Mouse (Mus musculus) neural tube, embryonic 11.5 days (tissue): Measurements from ENCODE around the gene Tnfsf8. TPM values are rescaled to one million over a fixed set of nuclear protein-coding genes. Genes with fewer than 3 reads are reported as not detected.

Experiments used
- ATAC-seq: fragments of 200-750 bp; cut with Nextera tagmentation; 2 replicates; pipeline ENCODE4 v1.8.0; 2017; ENCODE audit warnings: moderate number of reproducible peaks, mild to moderate bottlenecking, moderate TSS enrichment, moderate library complexity; ENCODE audit not compliant: insufficient read depth, low FRiP score, low TSS enrichment
- DNase-seq: peaks from one replicate; pipeline ENCODE4 v3.0.0-alpha.2; 2015; ENCODE audit warnings: low spot score
- H3K27ac ChIP-seq: fragments of 300-500 bp; sonication (generic); 2 replicates; pipeline ENCODE4 v1.5.1; 2014; ENCODE audit warnings: low read depth, mild to moderate bottlenecking, low read length
- H3K27me3 ChIP-seq: fragments of 300-500 bp; sonication (generic); 2 replicates; pipeline ENCODE4 v1.6.1; 2014; ENCODE audit warnings: mild to moderate bottlenecking, low read length, mixed read lengths; ENCODE audit not compliant: control insufficient read depth, insufficient read depth
- H3K36me3 ChIP-seq: fragments of 300-500 bp; sonication (generic); 2 replicates; pipeline ENCODE4 v1.6.1; 2014; ENCODE audit warnings: mild to moderate bottlenecking, low read length, moderate library complexity, mixed read lengths; ENCODE audit not compliant: control insufficient read depth, insufficient read depth
- H3K4me1 ChIP-seq: fragments of 300-500 bp; sonication (generic); 2 replicates; pipeline ENCODE4 v1.6.1; 2014; ENCODE audit warnings: low read length, mixed read lengths; ENCODE audit not compliant: control insufficient read depth, insufficient read depth
- H3K4me2 ChIP-seq: fragments of 300-500 bp; sonication (generic); 2 replicates; pipeline ENCODE4 v1.6.1; 2014; ENCODE audit warnings: low read depth, mild to moderate bottlenecking, moderate library complexity
- H3K4me3 ChIP-seq: fragments of 300-500 bp; sonication (generic); 2 replicates; pipeline ENCODE4 v1.5.1; 2014; ENCODE audit warnings: low read depth, low read length
- H3K9ac ChIP-seq: fragments of 300-500 bp; sonication (generic); 2 replicates; pipeline ENCODE4 v1.6.1; 2014; ENCODE audit warnings: mild to moderate bottlenecking, low read length
- H3K9me3 ChIP-seq: fragments of 300-500 bp; sonication (generic); 2 replicates; pipeline ENCODE4 v1.6.1; 2016; ENCODE audit warnings: low read length; ENCODE audit not compliant: control insufficient read depth
- WGBS: fragments of 180-500 bp; shearing (Covaris S2); extraction: QIAGEN DNeasy Blood & Tissue Kit; methylation state at CpG from one replicate; pipeline ENCODE4 v1.1.7; 2014; 5-methylcytosine and 5-hydroxymethylcytosine counted together
- polyA plus RNA-seq: library from polyadenylated mRNA; unstranded; fragments of >200 nt; fragmentation: Nextera tagmentation; extraction: Ambion mirVana; gene quantifications from 2 replicates; pipeline ENCODE4 v1.2.1, GENCODE M21; 2014

Gene Tnfsf8
- polyA plus RNA-seq = 0.08 TPM in 1 of 2 replicates, not detected in the other

DNA sequence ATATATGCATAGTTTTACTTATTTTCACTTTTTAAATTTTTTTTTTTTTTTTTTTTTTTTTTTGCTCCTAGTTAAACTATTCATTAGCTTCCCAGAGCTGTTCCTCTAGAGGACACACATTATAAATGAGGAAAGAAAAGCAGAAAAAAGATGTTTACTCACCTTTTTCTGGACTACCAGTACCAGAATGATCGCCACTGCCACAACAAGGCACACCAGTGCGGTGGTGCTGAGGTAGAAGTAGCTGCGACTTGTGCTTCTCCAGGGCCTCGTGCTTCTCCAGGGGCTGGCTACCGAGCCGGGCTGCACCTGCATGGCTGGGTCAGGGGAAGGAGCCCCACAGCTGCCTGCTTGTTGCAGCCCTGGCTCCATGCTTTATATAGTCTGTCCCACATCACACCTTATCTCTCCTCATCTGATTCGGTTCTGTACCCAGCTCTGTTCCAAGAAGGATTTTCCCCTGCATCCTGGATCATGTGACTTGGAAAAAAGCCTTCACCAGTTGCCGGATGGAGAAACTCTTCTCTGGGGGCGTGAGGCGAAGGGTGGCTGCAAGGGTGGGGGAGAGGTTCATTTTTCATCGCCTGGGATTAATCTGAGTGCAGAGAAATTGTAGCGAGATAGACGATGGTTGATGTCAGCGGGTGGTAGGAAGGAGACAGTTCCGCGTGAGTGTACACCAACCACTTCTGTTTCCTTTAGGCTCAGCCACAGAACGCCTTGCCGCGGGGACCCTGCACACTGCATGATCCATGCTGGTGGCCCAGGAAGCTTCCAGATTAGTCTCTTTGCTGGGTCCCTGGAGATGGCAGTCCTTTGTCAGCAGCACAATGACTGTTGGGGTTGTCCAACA lies at the start of gene Tnfsf8:
Tnfsf8 (minus strand) TSS at position 660 of the 853 bp plus-strand sequence.
- Histone ChIP-seq H3K4me2 (no peak within 1 kb of the TSS), H3K9ac (no peak within 1 kb of the TSS), H3K36me3 (no peaks in the 10 kb centered on the region), H3K27ac (no peak within 1 kb of the TSS), H3K4me3 (no peak within 1 kb of the TSS), H3K9me3 (no peaks in the 10 kb centered on the region), H3K27me3 (no peaks in the 10 kb centered on the region), H3K4me1 (no peaks in the 10 kb centered on the region)
- ATAC-seq (no peak), DNase-seq (no peak)
- 89% methylated on average over 19 of the region's 19 CpGs for WGBS

DNA sequence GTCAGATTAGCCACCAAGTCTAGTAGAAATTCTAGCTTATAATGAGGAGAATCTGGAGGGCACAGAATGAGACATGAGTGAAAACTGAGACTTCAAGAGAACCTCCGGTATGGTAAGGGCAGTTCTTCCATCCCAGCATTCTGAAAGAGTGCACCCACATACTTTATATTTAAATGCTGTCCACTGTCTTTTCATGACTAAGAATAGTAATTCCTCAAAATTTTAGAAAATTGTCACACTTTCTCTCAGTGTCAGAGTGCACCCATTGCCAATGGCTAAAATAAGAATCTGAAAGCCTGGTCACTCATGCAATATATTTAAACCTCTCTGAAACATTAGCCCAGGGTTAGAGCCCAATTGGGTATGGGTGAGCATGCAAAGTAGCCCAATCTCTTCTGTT lies 47.4 kb upstream of the Tnfsf8 start:
- Histone ChIP-seq H3K9me3 (no peaks in the 10 kb centered on the region), H3K4me3 (no peak overlapping the region), H3K9ac (no peak overlapping the region), H3K4me2 (no peak overlapping the region), H3K27me3 (no peaks in the 10 kb centered on the region), H3K36me3 (no peaks in the 10 kb centered on the region), H3K27ac (no peak overlapping the region), H3K4me1 (no peaks in the 10 kb centered on the region)
- WGBS = 94% methylated on average over 1 of the region's 1 CpGs
- DNase-seq = no peak
- no peak for ATAC-seq

DNA sequence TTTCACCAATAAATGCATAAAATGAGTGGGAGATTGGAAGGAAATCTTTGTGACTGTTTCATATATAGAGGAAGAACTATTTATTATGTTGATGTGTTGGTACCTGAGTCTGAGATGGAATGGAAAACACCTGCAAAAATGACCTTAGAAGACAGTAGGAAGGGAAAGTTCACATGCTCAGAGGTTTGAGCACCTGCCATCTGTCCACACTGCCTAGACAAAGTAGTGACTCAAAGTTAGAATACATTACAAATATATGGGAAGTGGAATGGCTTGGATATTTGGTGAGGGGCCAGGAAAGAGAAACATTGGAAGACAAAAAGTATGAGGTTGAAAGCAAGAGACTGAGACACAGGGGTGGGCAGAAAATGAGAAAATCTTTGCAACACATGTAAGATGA lies 46.3 kb upstream of the Tnfsf8 start:
- Histone ChIP-seq H3K9ac (no peak overlapping the region), H3K27me3 (no peaks in the 10 kb centered on the region), H3K9me3 (no peaks in the 10 kb centered on the region), H3K36me3 (no peaks in the 10 kb centered on the region), H3K4me3 (no peak overlapping the region), H3K4me1 (no peaks in the 10 kb centered on the region), H3K4me2 (no peak overlapping the region), H3K27ac (no peak overlapping the region)
- ATAC-seq (no peak), DNase-seq (no peak)

DNA sequence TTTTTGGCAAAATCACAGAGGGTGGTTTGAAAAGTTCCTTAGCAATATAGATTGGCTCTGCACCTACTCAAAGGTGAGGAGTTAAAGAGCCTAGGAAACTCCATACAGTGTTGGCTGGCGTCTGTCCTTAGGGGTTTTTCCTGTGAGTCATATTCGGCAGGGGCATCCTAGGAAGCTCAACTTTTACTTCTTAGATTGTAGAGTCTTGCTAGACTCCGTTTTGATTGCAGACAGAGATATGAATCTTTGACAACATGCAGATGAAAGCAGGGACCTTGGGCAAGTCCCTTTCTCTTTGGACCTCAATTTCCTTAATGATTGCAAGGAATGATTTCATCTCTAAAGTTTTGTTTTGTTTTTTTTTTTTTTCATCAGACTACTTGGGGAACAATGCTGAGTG lies 44.9 kb upstream of the Tnfsf8 start:
- Histone ChIP-seq H3K4me2 (no peak overlapping the region), H3K4me3 (no peak overlapping the region), H3K4me1 (no peaks in the 10 kb centered on the region), H3K36me3 (no peaks in the 10 kb centered on the region), H3K9me3 (no peaks in the 10 kb centered on the region), H3K9ac (no peak overlapping the region), H3K27ac (no peak overlapping the region), H3K27me3 (no peaks in the 10 kb centered on the region)
- ATAC-seq (no peak), DNase-seq (no peak)
- WGBS = 77% methylated on average over 3 of the region's 3 CpGs

DNA sequence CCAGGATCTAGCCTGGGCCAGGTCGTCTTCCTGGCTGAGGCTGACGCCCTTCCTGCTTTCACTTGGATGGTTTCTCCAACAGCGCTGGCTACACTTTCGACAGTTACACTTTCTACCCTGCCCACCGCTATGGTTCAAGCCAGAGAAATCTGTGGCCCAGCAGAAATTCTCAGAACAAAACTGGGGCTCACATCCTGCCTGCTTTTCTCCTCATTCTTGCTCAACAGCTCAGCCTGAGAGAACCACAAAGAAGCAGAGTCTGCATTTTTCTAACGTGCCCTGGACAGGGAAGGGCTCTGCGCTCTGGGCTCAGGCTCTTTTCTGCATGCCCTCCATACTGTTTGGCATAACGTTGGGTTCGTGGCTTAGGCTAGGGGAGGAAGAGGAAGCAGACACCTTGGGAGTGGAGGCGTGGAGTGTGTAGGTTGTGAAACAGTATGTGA lies 38.0 kb upstream of the Tnfsf8 start:
- no peaks in the 10 kb centered on the region for H3K36me3 ChIP-seq
- H3K4me3 ChIP-seq = no peak overlapping the region
- no peaks in the 10 kb centered on the region for H3K9me3 ChIP-seq
- H3K9ac ChIP-seq = no peak overlapping the region
- 92% methylated on average over 10 of the region's 10 CpGs for WGBS
- ATAC-seq (no peak), DNase-seq (no peak)
- H3K4me1 ChIP-seq = no peaks in the 10 kb centered on the region
- no peak overlapping the region for H3K27ac ChIP-seq
- no peak overlapping the region for H3K4me2 ChIP-seq
- H3K27me3 ChIP-seq = no peaks in the 10 kb centered on the region

DNA sequence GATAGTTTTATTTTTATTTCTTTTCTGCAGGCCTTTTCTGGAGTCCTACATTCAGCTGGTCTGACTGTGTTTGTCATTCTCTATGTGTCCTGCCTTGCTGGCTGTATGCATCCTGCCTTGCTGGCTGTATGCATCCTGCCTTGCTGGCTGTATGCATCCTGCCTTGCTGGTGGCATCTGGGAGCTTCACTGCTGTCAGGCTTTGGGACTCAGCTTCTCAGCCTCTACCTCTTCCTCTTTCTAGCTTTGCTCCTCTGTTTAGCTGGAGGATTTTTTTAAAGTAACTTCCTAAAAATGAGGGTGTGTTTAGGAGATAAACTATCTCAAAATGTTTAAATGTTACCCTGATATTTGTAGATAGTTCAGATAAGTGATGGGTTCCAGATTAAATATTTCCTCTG lies 36.0 kb upstream of the Tnfsf8 start:
- H3K36me3 ChIP-seq = no peaks in the 10 kb centered on the region
- no peak overlapping the region for H3K27ac ChIP-seq
- no peaks in the 10 kb centered on the region for H3K9me3 ChIP-seq
- H3K27me3 ChIP-seq = no peaks in the 10 kb centered on the region
- no peak for ATAC-seq
- no peak for DNase-seq
- H3K4me3 ChIP-seq = no peak overlapping the region
- no peak overlapping the region for H3K4me2 ChIP-seq
- no peak overlapping the region for H3K9ac ChIP-seq
- no peaks in the 10 kb centered on the region for H3K4me1 ChIP-seq

DNA sequence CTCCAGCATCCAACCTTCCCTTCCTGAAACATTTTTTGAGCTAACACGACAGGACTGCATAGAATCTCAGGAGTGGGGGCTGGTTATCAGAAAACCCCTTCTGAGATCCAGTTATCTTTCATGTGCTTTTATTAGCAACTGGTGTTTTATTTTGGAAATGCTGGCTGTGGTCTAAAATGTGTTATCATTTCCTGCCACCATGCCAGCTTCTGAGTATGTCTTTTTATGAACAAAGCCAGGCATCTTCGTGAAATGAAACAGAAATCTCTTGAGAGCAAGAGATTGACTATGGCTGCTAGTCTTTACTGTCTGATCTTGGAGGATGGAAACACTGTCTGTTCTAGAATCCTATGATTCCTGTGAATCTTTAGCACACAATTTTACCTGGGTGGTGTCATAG lies 25.0 kb upstream of the Tnfsf8 start:
- no peak overlapping the region for H3K4me3 ChIP-seq
- H3K36me3 ChIP-seq = no peaks in the 10 kb centered on the region
- H3K9ac ChIP-seq = no peak overlapping the region
- no peaks in the 10 kb centered on the region for H3K4me1 ChIP-seq
- ATAC-seq = no peak
- 84% methylated on average over 2 of the region's 2 CpGs for WGBS
- H3K27ac ChIP-seq = no peak overlapping the region
- no peaks in the 10 kb centered on the region for H3K9me3 ChIP-seq
- H3K27me3 ChIP-seq = no peaks in the 10 kb centered on the region
- H3K4me2 ChIP-seq = no peak overlapping the region
- no peak for DNase-seq

DNA sequence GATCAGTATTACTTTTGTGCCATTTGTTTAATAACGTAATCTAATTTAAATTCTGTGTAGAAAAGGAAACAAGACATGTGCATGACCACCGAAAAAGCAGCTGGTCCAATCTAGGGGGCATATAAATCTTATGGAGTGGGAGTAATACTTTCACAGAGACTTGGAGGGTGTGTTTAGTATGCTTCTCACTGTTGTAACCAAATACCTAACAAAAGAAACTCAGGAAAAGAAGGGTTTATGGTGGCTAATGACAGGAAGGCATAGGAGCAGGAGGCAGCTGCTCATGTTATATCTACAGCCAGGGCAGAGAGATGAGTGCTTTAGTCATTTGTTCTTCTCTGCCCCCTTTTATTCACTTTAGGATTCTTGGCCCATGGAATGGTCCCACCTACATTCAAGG lies 15.6 kb upstream of the Tnfsf8 start:
- Histone ChIP-seq H3K27ac (no peak overlapping the region), H3K9me3 (no peaks in the 10 kb centered on the region), H3K36me3 (no peaks in the 10 kb centered on the region), H3K27me3 (no peaks in the 10 kb centered on the region), H3K4me1 (no peaks in the 10 kb centered on the region), H3K4me3 (no peak overlapping the region), H3K4me2 (no peak overlapping the region), H3K9ac (no peak overlapping the region)
- no peak for ATAC-seq
- DNase-seq = no peak
- 76% methylated on average over 2 of the region's 2 CpGs for WGBS

DNA sequence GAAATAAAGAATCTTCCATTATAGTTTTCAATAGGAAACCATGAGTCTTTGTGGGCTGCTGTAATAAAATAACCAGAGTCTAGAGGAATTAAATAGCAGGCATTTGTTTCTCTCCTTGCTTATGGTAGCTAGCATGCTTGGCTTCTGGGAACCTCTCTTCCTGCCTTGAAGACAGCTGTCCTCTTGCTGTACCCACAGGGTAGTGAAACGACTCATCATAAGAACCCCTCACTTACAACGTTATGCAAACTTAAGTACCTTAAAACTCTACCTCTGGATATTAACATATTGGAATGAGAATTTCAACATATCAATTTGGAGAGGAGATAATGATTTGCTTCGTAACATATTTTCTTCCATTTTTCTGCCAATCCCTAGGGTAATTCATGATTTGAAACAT lies 14.3 kb upstream of the Tnfsf8 start:
- 91% methylated on average over 3 of the region's 3 CpGs for WGBS
- Histone ChIP-seq H3K4me3 (no peak overlapping the region), H3K36me3 (no peaks in the 10 kb centered on the region)

More for the DNA sequence above, 14.3 kb upstream of the Tnfsf8 start:
- DNase-seq = no peak
- no peak for ATAC-seq
- Histone ChIP-seq H3K27ac (no peak overlapping the region), H3K9me3 (no peaks in the 10 kb centered on the region), H3K27me3 (no peaks in the 10 kb centered on the region), H3K4me1 (no peaks in the 10 kb centered on the region), H3K9ac (no peak overlapping the region), H3K4me2 (no peak overlapping the region)
